Mouse (Mus musculus) heart, adult 2 months (tissue): ENCODE data around the gene Pnrc2.

Experiments
- CTCF ChIP-seq: fragments of 200-600 bp; IDR thresholded peaks from 2 replicates; pipeline ENCODE4 v1.8.1; 2022; ENCODE audit warnings: antibody characterized with exemption, mild to moderate bottlenecking, moderate library complexity
- POLR2A ChIP-seq: fragments of 200-500 bp; IDR thresholded peaks from 2 replicates; pipeline ENCODE4 v1.6.1; 2011; ENCODE audit warnings: mild to moderate bottlenecking, low read depth, low read length, control low read depth; ENCODE audit not compliant: insufficient read depth

GRCm38 (mm10) chr4:135911531-135911930, 37.9 kb upstream of the Pnrc2 start:
- TF ChIP-seq POLR2A (peak; percentile 23; the same call in 1 of the 2 replicates), CTCF (no peak)
